Mouse (Mus musculus) heart, adult 9 months (tissue): ENCODE measurements around the gene Donson.

Source experiments
- DNase-seq, 2 experiments: peaks; one replicate each; pipeline ENCODE4 v3.0.0; 2022; ENCODE audit warnings: low spot score in 2 of 2

Donson gene

DNA sequence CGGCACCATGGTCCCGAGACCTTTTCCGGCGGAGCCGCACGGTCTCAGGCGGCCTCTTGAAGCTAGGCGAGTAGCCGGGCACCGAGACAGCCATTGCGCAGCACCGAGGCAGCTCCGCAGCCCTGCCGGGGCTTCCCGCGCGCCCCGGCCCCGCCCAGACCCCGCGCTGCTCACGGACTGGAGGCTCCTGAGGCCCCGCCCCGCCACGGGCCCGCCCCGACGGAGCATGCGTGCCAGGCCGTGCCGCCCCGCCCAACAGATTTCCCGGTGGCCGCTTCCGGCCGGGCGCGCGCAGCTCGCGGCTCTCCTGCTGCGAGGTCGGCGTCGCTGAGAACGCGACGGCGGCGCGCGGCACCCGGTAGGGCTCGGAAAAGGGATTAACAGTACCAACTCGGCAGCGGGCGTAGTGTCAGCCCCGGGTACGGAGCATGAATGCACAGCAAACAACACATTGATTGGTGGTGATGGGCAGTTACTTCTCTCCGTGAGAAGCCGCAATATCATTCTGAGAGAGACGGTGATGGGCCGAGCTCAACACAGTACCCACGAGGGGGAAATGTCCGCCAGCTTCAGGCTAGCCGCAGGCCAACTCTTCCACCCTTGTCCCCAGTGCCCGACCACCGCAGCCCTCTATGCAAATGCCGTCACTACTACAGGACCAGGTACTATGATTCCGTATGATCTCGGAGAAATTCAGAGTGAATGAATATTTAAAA, at the start of gene Donson:
Donson (minus strand) TSS at position 152 of the 716 bp plus-strand sequence.
- peak; percentile 91 to 92 for DNase-seq

DNA sequence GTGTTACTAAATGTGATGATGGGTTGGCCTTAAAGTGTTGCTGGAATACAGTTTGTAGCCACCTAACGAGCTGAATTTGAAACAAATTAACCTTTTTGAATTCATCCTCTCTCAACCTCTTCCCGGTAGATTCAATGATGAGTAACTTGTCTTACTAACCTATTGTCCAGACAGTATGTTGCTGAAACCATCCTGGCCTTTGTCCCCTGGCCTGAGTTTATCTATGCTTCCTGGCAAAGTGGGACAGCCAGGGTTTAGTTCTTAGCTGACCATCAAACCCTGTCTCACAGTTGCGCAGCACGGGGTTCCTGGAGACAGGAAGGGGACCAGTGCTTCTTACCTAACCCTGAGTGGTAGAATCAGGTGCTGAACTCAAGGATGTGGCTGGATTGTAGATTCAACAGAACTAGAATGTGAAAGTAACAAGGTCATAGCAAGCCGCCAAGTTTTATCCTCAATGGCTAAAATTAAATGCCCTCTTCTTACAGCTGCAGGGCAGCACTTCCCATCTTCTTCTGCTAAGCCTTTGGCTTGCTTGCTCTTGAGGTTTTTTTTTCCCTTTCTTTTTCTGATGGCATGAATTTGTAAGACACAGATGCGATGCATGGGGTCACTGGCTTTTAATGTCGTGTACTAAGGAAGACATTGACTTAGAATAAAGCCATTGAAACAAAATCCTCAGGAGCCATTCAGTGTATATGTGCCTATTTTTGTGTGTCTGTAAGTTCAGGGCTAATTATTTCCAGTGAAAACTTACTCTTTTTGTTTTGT, 47.7 kb upstream of the Donson start:
- DNase-seq, result no peak

DNA sequence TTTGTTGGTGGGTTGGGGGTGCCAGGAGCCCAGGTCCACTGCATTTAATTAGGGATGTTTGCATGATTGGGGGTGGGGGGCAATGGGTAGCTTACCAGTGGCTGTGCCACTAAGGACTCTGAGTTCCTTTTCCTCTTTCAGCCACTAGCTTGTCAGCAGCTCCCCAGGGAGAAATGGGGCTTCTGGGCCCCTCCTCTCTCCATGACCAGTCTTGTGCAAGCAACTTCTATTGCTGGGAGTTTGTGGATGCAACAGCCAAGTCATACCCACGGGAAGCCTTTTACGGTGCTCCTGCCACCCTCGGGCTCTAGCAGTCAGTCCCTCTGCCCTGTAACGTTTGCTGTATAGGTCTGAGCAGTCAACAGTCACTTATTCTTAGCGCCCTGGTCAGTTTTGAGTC, 46.2 kb upstream of the Donson start:
- peak; percentile 51 to 61 for DNase-seq

DNA sequence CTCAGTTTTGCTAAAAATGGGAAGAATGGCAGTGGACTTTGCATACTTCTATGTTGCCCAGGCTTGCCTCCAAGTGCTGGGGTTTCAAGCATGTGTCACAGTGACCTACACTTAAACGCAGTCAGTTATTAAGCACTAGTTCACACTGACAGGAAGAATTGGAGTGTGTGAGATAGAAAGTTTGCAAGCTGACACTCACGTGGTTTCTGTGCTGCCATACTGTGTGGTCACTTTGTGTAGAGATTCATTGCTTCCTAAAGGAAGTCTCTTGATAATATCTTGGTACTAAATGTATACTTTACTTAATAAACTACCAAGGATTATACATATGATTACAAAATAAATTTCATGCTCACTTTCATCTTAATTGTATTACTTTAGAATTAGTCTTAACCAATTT, 44.2 kb upstream of the Donson start:
- no peak for DNase-seq

DNA sequence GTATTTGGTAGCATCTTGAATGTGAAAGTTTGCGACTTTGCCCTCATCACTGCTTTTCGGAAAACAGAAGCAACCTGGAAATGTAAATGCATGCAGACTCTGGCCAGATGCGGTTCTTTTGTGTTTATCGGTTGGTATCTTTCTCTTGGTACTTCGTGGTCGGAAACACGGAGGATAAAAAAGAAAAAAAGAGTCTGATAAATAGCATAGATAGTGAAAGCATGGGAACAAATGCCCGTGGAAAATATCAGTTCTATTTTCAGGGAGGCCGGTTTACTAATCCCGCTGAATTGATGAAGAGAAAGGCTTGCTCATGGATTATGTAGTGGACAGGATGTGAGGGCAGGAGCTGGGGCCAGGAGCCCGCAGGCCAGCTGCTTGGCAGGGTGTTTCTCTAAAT, 41.9 kb upstream of the Donson start:
- DNase-seq, result peak in 1 of 2 experiments; percentile 35

DNA sequence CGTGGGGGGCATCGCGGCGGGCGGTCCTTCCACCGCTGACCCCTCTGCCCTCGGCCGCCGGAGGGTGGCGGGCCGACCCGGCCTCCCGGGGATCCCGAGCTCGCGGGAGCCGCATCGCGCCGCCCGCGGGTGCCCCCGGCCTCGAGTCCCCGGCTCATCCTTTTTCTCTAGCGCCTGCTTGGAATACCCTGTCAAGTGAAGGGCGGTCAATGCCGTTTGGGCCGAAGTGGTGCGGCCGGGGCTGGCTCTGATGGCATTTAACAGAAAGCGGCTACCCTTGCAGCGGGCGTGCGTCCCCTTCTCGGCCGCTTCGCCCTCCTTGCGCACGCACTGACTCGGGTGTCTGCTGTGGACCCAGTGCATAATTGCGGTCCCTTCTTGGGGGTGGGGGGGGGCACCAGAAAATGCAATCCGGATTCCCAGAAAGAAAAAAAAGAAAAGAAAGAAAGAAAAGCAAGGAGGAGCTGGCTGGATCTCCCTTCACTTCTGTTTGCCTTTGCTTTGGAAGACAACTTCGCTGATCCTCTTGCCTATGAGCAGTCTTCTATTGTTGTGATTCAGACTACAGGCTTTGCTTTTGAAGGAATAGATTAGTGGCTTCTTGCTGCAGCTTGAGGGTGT, 41.4 kb upstream of the Donson start:
- peak in 1 of 2 experiments; percentile 32 for DNase-seq

DNA sequence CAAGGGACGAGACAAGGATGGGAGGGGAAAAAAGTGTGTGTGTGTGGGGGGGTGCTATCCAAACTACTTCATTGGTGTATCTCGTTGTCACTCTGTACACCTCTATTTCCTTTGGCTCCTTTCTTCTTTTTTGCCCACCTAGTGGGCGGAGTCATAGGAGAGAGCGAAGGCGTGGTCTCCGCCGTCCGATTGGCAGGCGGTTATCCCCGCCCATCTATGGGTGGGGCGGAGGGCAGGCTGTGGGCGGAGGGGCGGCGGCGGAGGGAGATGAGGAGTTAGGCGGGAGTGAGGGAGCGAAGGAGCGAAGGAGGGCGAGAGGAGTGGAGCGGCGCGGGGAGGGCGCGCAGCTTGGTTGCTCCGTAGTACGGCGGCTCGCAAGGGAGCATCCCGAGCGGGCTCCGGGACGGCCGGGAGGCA, 40.5 kb upstream of the Donson start, which contains the start of gene Itsn1:
Itsn1 (plus strand) TSS at position 216 of the 417 bp plus-strand sequence.
- peak; percentile 97 to 98 for DNase-seq

DNA sequence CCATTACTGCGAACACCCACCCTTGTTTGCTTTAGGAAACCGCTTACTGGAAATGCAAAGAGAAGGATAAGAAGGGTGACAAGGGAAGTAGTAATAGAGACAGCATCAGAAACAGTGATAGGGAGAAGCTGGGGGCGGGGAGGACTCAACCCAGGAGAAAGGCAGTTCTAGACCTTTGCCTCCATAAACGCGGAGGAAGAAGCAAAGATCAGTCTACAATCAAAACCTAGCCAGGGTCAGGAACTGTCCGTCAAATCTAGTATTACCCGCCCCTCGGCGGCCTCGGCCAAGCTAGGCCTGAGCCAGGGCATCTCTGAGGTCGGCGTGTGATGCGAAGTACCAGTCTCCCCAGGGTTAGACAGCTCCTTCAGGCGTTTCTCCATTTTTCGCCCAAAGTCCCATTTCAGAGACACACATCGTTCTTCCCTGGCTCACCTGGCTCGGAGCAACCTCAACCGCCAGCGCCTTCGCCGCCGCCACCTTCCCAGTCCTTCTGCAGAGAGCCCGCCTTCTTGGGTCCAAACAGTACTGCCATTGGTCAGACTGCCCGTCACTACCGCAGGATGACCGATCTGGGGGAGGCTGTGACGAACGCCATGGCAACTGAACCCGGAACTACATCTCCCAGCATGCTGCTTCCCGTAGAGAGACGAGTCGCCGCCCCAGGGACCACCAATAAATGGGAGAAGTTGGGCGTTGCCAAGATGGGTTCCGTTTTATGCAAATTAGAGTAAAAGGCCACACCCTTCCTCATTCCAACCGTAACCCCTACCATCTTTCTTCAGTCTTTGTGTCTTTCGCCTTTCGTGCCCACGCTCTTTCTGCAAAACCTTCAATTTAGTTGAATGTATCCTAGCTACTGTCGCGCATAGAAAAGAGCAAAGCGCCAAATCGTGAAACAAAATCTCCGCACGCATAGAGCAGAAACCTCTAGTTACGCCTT, 39.8 kb upstream of the Donson start, which contains the start of gene Cryzl1:
Cryzl1 (minus strand) TSS at position 853 of the 943 bp plus-strand sequence.
- DNase-seq, result peak; percentile 100

DNA sequence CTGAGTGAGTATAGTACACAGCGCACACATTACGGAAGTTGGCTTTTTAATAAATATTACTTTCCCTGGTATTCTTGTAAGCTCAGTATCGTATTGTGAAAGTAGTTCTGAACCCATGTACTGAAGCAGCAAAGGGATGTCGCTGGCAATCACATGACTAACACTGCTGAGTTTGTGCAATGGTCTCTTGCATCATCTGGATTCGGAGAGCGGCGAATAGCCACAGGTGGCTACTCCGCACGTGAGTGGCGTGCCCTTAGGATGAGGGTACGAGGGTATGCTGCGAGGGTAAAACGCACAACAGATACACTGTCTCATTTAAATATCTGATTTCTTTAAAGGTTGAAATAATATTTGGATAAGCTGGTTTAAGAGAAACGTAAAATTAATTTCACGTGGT, 38.9 kb upstream of the Donson start:
- no peak for DNase-seq

DNA sequence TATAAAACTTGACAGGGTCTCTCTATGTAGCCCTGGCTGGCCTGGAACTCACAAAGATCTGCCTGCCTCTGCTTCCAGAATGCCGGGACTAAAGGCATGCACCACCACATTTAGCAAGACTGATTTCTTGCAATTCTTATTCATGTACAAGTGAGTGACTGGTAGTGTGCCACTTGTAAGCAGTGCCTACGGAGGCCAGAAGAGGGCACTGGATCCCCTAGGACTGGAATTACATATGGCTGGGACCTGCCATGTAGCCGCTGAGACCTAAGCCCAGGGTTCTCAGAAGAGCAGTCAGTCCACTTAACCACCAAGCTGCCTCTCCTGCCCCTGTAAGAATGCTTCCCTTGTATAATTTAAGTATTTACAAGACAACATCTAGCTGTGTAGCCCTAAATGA, 35.7 kb upstream of the Donson start:
- peak in 1 of 2 experiments; percentile 66 for DNase-seq

DNA sequence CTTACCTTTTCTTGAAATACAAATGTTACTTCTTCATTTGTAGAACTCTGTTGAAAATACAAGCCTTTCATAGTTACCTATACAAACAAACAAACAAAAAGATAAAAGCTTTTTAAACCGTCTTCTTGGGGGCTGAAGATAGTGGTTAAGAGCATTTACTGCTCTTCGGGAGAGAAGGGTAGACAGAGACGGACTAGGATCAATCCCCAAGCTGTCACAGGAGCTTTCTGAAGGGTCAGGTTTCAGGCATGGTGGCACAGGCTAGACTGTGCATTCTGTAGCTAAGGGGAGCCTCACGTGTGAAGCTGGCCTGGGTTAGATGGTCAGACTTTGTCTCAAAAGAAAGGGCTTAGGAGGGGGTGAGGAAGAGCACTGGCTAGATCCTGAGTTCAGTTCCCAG, 28.8 kb upstream of the Donson start:
- DNase-seq, result no peak

DNA sequence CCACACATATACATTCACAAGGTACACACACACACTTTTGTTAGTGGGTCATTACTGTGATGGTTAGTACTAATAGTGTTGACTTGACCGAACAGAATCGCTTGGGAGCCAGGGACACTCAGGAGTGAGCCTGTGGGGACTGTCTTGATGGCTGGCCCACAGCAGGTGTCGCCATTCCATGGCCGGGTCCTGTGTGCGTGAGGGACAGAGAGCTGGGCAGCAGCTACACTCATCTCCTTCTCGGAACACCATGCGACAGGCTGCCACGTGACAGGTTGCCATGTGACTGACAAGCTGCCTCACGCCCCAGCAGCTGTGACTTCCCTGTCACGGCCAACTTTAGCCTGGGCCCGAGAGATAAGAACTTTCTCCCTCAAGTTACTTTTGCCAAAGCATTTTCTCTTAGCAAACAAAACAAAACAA, 28.4 kb upstream of the Donson start:
- DNase-seq, result peak; percentile 64 to 70

DNA sequence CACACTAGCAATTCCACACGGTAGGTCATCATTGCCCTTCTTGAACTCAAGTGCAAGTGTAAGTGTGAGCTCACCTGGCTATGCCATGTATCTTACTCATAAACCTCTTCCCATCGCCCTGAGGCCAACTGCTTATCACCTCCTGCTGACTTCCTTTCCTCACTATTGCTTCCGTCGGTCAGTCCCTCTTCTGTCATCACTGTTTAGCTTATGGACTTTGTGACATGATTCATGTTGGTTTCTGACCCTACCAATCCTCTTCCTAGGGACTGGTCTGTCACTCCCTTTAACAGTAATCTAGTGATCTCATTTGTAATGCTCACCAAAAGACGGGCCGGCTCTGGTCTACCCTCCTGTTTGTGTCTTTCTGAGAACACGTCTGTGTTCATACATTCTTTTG, 21.7 kb upstream of the Donson start:
- DNase-seq, result no peak

DNA sequence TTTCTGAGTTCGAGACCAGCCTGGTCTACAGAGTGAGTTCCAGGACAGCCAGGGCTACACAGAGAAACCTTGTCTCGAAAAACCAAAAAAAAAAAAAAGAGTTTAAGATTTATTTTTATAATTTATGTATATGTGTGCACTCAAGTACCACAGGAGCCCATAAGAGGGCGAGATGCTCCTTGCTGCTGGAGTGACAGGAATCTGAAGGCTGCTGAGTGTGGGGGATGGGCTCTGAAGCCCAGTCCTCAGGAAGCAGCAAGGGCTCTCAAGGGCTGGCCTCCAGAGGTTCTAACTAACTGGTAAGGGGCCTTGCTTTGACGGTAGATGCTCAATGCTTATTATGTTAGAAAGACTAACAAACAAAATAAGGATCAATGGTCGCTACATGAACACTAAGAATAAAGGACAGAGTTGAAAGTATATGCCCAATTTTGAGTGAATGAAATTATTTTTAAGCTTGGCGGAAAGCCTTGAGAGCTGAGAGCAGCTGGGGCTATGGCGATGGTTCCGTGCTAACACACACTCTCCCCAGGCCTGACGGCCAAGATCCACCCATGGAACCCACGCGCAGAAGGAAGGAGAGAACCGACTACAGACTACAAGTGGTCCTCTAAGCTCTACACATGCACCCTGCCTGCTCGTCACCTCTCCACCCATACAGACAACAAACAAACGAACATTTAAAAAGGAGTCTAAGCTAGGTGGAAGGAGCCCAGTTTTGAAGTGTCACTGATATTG, 16.2 kb upstream of the Donson start:
- no peak for DNase-seq

DNA sequence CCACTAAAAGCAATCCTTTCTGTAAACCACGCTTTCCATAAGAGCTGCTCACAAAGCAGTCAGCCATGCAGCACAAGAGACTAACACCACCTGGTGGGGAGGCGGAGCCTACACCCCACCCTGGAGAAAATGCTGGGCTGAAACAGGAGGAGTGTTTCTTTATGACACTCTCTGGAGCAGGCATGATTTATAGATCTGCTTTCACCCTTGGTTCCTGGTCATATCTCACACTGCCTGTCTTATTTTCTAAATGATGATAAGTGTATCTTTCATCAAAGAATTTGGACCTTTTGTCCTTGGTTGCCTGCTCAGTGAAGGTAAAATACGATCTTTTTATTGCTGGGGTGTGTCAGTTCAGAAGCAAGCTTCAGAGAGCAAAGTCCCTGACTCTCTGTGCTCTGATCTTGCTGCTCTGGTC, 14.2 kb upstream of the Donson start:
- DNase-seq, result no peak

DNA sequence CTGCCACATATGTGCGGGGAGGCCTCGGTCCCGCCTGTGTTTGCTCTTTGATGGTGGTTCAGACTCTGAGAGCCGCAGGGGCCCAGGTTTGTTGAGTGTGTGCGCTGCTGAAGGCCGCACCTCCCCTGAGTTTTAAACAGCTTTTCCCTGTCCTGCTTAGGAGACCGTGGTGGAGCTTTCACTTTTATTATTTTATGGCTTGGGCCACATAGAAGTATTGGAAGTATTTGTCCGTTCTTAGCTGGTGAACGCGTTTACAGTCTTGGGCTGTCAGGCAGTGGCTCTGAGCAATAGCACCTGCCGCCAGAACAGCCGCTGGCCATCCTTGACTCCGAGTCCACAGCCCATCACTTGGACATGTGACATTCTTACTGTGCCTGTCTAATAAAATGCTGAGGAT, 13.3 kb upstream of the Donson start:
- no peak for DNase-seq

DNA sequence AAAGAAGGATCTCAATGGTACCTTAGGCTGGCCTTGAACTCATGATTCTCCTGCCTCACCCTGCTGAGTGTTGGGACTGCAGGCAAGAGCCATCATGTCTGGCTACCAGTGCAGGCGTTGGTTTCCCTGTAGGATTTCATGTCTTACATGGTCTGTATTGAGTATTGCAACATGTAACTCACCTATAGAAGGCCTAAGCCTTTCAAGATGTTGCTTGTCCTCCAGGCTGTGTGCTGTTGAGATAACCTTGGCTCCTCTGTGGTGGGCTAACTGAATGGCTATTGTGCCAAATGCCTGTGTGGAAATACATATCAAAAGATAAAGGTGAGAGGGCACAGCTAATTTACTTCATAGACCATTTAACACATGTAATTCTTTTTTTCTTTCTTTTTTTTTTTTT, 10.4 kb upstream of the Donson start:
- DNase-seq, result no peak

DNA sequence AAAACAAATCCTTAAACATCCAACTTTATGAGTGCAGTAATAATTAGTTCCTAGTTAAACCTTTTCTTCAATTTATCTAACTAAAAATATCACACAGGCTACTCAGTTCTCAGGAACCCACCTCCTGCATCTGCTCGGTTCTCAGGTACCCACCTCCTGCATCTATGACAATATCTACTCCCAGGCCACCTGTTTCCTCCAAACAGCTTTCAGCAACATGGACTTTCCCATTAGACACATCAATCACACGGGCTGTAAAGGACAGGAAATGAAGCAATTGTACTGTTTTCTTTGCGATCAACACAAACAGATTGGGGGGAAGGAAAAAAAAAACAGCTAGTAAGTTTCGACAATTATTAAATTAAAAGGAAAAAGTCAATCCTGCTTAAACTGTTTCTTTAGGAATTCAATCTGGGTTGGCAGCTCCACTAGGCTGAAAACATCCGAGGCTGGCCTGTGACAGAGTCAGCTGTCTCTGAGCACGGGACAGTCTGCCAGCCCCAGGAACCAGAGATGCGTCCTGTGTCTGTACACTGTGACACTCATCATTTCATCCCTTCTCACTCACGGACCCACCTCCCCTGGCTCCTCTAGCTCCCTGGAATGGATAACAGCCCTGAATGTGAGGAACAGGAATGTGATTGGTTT, 6.7 kb upstream of the Donson start:
- no peak for DNase-seq

DNA sequence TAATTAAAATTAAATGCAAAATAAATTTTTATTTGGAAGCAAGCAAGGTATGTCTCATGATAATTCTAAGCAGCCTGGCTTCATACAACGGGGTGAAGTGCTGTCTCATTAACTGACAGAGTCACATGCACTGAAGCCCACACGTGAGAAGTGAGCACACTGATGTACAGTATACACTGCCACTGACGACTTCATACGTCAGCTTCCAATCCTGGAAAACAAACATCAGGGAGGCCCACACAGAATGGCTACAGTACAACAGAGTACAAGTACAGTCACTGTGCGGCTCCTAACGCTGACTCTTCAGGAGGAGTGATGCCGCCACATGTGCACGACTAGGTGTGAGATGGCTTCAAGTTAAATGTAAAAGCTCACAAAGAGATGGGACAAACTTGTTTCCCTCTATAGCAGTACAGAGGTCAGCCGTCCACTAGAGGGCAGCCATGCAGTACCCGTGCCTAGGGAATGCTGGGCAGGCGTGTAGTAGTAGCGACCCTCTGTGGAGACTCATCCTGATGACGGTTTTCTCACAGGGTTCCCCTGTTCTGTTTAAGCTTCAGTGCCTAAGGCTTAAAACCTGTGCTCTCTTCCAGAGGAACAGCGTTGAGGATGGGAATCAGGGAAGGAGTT, 6.0 kb upstream of the Donson start:
- peak; percentile 35 to 68 for DNase-seq

DNA sequence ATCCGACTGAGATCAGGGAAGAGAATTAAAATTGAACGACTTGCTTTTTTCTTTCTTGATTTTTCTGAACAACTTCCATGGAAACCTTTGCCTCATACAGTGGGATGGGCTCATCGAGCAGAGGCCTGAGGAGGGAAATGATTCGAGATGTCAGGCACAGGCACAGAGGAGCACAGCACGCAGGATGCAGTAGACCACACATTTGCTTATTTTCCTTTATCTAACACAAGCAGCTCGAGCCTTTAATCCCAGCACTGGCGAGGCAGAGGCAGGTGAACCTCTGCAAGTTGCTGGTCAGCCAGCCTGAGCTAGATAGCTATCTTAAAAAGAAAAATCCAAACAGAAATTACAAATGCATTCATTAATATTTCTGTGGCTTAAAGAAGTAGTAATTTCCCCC, 1.2 kb upstream of the Donson start:
- DNase-seq, result no peak
